ENCODE assay signal across 10 mouse cellular contexts in the genomic region with DNA sequence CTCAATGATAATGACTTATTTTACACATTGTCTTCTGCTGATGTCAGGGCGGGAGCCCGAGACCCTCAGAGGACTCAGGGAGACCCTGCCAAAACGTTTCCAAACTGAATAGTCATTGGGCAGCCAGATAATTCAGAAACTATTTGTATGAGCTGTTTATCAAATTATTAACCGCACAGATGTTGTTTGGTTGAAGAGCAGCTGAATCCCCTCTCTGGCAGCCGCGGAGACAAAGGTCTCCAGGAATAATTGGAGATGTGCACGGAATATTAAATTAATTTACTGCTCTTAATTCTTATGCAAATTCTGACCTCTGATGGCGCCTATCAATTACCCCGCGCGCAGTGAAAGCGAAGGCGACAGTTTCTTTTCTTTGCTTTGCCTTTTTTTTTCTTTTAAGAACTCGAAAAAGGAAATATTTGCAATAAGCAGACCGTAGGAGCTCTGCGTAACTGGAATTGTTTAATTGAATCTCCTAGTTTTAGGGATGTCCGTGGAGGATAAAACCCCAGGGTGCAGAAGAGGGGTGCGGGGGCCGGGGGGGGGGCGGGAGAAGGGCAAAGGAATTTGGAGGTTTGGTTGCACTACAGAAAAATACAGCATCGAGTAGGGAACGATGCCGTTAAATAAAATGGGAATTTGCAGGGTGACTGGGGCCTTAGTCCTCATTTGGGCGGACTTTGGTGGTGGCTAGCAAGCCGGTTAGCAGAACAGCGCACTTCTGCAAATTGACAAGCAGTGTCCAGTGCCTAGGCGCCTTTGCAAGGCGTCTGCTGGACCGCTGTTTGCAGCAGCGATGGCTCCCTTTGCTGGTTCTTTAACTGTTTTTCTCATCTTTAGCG. TPM values are rescaled to one million over a fixed set of nuclear protein-coding genes. Genes with fewer than 3 reads are reported as not detected.
DNase-seq lines count a peak whose midpoint lies in the region; ATAC-seq lines count a peak whose summit lies in the region.
"Had no signal": no experiment of that assay in that cellular context is flagged by ENCODE, and none has a peak within 500 bp of the region (broad histone marks: within the 10 kb centered on the region; RNA-seq: fewer than 3 reads in every experiment).

No protein-coding gene starts in this region.

- peaks cover 19% of the 10 kb centered on the region for H3K4me1 ChIP-seq in heart, embryonic 13.5 days
- peaks cover 43% of the 10 kb centered on the region for H3K4me1 ChIP-seq in hindbrain, embryonic 13.5 days (replicated peaks)
- peaks cover 4% of the 10 kb centered on the region; the same call in 1 of the 2 replicates for H3K4me1 ChIP-seq in midbrain, embryonic 16.5 days (ENCODE audit: control insufficient read depth, insufficient read depth, low read length)

- 0 out of 2 replicates have a peak overlapping the region, but pooled peaks have one; percentile 64 for H3K4me2 ChIP-seq in heart, embryonic 13.5 days
- peak overlapping the region; percentile 56 for H3K4me2 ChIP-seq in hindbrain, embryonic 13.5 days
- H3K4me2 ChIP-seq in midbrain, embryonic 16.5 days (ENCODE audit: low read length) = peak overlapping the region; percentile 49

- ATAC-seq in heart, embryonic 13.5 days (ENCODE audit: extremely low read depth, insufficient number of reproducible peaks, low FRiP score, low TSS enrichment) = no peak
- ATAC-seq in hindbrain, embryonic 13.5 days (ENCODE audit: low FRiP score) = no peak
- no peak for ATAC-seq in midbrain, embryonic 16.5 days

- H3K36me3 ChIP-seq in heart, embryonic 13.5 days = no peaks in the 10 kb centered on the region
- H3K36me3 ChIP-seq in hindbrain, embryonic 13.5 days = no peaks in the 10 kb centered on the region
- H3K36me3 ChIP-seq in midbrain, embryonic 16.5 days (ENCODE audit: control insufficient read depth, insufficient read depth, low read length) = no peaks in the 10 kb centered on the region

- 7% methylated on average over 31 of the region's 31 CpGs for whole genome bisulfite sequencing in heart, embryonic 13.5 days
- 2% methylated on average over 31 of the region's 31 CpGs for WGBS in hindbrain, embryonic 13.5 days
- 2% methylated on average over 31 of the region's 31 CpGs for WGBS in midbrain, embryonic 16.5 days

- no peaks in the 10 kb centered on the region for H3K9me3 ChIP-seq in heart, embryonic 13.5 days
- no peaks in the 10 kb centered on the region for H3K9me3 ChIP-seq in hindbrain, embryonic 13.5 days
- H3K9me3 ChIP-seq in midbrain, embryonic 16.5 days (replicated peaks; ENCODE audit: control insufficient read depth, low read length, poor library complexity, severe bottlenecking) = no peaks in the 10 kb centered on the region

- no peak overlapping the region for H3K27ac ChIP-seq in heart, embryonic 13.5 days (replicated peaks)
- peak overlapping the region; percentile 78 for H3K27ac ChIP-seq in hindbrain, embryonic 13.5 days
- H3K27ac ChIP-seq in midbrain, embryonic 16.5 days (ENCODE audit: low read length) = peak overlapping the region; percentile 83

- H3K9ac ChIP-seq in heart, embryonic 13.5 days = no peak overlapping the region
- H3K9ac ChIP-seq in hindbrain, embryonic 13.5 days = peak overlapping the region; percentile 64
- peak overlapping the region; percentile 58; the same call in 1 of the 2 replicates for H3K9ac ChIP-seq in midbrain, embryonic 16.5 days (ENCODE audit: low read depth, low read length)

- DNase-seq in heart, adult 9 months (ENCODE audit: low spot score in 2 of 2) = no peak
- DNase-seq in embryo, embryonic 10.5 days (ENCODE audit: low spot score) = peak; percentile 67
- no peak for DNase-seq in right cerebral cortex, adult 2 months (ENCODE audit: low spot score in 2 of 2)
- DNase-seq in ovary, adult 18-20 months (ENCODE audit: low spot score) = no peak
- no peak for DNase-seq in kidney, postnatal 10 days
- DNase-seq: cerebellum, adult 11 months; thymus, postnatal 14 days had no signal

- peak overlapping the region; percentile 15; the same call in 1 of the 2 replicates for H3K4me3 ChIP-seq in heart, embryonic 13.5 days
- H3K4me3 ChIP-seq in hindbrain, embryonic 13.5 days = peak overlapping the region; percentile 34
- peak overlapping the region; percentile 4; the same call in 1 of the 2 replicates for H3K4me3 ChIP-seq in midbrain, embryonic 16.5 days (ENCODE audit: low read depth, low read length)

- H3K27me3 ChIP-seq in heart, embryonic 13.5 days (replicated peaks) = peaks cover 97% of the 10 kb centered on the region
- peaks cover 77% of the 10 kb centered on the region for H3K27me3 ChIP-seq in hindbrain, embryonic 13.5 days
- H3K27me3 ChIP-seq in midbrain, embryonic 16.5 days (ENCODE audit: control insufficient read depth, insufficient read depth, low read depth, low read length) = peaks cover 37% of the 10 kb centered on the region

RNA-seq across cellular contexts. Expression of a gene that starts 22.2 kb away (rescaled TPM):
- polyA plus RNA-seq in heart, embryonic 13.5 days (2015; fragmentation: Nextera tagmentation; extraction: Ambion mirVana) = 21.5 and 25.2 TPM in 2 replicates
- 28.3 and 28.8 TPM in 2 replicates for polyA plus RNA-seq in hindbrain, embryonic 13.5 days (2015; fragmentation: Nextera tagmentation; extraction: Ambion mirVana)
- 27.9 and 28.3 TPM in 2 replicates for polyA plus RNA-seq in midbrain, embryonic 16.5 days (2015; fragmentation: Nextera tagmentation; extraction: Ambion mirVana)
